Mouse (Mus musculus): ENCODE measurements around the gene Sag.

DNA sequence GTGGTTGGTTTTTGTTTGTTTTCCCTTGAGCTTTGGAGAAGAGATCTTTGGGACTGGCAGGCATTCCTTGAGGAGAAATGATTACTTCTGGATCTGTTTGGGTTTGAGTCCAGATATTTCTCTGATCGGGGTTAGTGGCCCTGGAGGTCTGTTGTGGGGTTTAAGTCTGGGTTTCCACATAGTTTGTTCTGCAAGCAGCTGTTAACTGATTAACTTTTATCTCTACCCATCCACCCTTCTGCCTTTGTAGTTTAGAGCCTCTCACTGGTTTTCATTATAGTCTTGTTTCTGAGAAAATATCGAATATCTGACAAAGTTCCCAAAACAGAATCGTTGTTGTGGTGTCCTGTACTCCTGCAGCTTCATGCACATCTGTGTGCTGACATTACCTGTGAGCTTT, 39.7 kb upstream of the Sag start:
- TF ChIP-seq CTCF (IDR thresholded peaks at IDR 0.05; ENCODE audit: control insufficient read depth, insufficient read depth, insufficient read length) (no peak), USF1 (IDR thresholded peaks at IDR 0.05; ENCODE audit: low read depth) (no peak), MYOD1 (IDR thresholded peaks at IDR 0.05; ENCODE audit: control insufficient read depth, insufficient read length, low read depth) (no peak)
